Mouse (Mus musculus) embryo, embryonic 10.5 days (tissue): ENCODE measurements at regions not wholly inside any gene's neighbourhood (a gene's known extent, or its start where the extent isn't known, plus 50 kb on each side); places are given as distances from the start of the nearest gene placed in this dataset.

Experiments used
- DNase-seq: peaks from one replicate; pipeline ENCODE4 v3.0.0-alpha.2; 2015; ENCODE audit warnings: low spot score

DNA sequence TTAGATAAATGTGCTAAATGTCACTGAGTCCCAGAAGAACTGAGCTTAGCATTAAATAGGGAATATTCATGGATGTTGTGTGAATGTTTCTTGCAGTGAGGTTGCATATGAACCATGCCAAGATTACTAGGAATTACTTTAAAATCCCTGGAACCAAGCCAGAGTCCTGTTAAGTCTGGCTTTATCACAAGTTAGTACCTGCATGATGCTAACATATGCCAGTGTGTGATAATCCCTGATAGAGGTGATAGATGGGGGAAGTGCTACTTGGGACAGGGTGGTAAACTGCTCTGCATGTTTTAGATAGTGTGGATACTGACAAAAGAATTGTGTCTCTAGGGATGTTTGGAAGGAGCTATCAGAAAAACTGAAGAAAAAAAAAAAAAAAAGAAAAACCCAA lies 143.5 kb upstream of the Negr1 start:
- DNase-seq: no peak

DNA sequence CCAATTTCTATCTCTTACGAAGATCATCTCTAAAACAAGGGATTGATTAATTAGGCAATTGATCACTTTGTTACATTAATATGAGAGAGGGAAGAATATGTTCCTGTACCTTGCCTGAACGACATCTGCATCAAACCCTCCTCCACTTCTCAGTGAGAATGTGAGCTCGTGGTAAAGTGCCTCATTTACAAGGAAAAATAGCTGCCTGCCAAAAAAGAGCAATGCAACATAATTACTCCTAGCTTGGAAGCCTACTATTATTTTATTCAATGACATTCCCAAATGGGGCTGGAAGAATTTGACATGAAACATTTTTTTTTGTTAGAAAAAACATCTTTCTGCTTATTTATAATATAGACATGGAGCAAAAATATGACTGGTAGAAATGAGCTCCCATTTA lies 138.5 kb upstream of the Negr1 start:
- DNase-seq: no peak

DNA sequence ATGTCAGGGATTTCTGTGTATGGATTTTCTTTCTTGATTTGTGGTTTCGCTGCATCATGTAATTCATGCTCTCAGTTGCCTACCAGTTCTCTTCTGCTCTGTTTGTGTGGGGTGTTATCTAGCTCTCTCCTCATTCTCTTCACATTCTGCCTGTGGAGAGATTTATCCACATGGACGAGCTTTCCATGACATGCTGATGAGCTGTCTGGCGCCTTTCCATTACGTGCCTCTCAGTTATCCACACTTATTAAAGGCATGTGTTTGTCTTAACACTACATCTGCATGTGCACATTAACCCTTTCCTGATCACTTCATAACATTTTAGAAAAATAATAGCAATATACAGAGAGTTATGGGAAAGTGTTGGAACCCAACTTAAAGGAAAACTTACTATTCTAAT lies 106.6 kb upstream of the Negr1 start:
- DNase-seq: no peak

DNA sequence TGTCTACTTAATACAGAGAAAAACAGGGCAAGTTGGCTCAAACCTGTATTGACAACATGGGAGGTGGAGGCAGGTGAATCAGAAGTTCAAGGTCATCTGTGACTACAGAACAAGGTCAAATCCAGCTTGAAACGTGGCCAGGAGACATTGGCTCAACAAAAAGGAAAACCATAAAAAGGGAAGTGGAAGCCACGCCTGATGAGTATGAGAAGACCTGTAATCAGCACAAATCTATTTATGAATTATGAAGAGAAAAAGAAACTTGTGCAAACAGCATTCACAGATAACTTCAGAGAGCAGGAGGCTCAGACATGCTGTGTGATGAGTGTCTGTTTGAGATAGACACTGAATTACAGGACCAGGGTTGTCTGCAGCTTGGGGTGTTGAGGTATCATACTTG lies 98.3 kb upstream of the Negr1 start:
- DNase-seq: no peak

DNA sequence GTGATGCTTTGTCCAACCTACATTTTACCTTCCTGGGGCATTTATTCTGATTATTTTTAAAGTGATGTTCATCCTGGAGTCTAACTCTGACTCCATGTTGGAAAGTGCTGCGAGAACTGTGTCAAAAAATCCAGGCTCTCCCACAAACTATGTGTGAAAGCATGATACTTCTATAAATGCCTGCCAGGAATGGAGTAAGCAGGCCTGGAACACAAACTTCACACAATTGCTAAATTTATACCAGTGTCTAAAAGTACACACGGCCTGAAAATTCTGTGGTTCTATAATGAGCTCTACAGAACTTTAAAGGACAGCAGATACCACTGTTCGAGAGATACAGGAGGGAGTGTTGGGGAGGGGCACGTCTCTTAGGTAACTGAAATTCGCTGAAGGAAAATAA lies 96.0 kb upstream of the Negr1 start:
- no peak for DNase-seq

DNA sequence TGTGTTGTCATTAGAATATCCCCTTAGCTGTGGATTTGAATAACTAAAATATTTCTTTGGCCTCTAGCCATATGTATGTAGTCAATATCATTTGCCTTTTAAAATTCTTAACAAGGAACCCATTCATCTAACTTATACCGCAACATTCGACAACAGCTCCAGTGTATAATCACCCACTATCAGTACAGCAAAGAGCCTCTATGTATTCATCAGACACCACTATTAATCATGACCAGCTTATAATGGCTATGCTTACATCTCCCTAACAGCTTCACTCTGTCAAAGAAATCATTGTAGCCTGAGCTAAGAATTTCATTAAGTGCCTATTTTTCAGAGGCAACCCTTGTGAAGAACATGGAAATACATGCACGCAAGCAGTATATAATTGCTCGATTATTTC lies 88.9 kb upstream of the Negr1 start:
- DNase-seq: no peak
